Mouse (Mus musculus): ENCODE results near the gene Rbm17.
"Not testable (repeated sequence)": the region's sequence is repeated elsewhere in the genome, so short reads cannot be mapped to it uniquely, and the experiment has no call there.

Gene Rbm17

GRCm38 (mm10) chr2:11543158-11543557 is 60.8 kb downstream of the Rbm17 start:
- no peak for DNase-seq

DNA sequence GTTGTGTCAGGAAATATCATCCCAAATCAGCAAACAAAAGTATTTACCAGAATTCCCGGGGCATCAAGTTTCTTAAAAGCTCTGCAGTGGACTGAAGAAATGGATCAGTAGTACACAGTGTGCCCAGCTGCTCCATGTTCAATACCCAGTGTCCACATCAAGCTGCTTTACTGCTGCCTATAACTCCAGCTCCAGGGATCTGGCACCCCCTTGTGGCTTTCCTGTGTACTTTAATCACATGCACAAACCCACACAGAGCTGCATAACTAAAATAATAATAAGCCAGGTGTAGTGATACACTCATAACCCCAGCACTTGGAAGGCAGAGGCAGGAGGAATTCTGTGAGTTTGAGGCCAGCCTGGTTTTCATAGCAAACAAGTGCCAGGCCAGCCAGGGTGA is 61.3 kb downstream of the Rbm17 start:
- peak; percentile 55 for DNase-seq

- DNase-seq: no peak
Measured at GRCm38 (mm10) chr2:11542121-11542520, 61.8 kb downstream of the Rbm17 start.

GRCm38 (mm10) chr2:11541528-11541927 is 62.4 kb downstream of the Rbm17 start:
- DNase-seq: not testable (repeated sequence)

DNA sequence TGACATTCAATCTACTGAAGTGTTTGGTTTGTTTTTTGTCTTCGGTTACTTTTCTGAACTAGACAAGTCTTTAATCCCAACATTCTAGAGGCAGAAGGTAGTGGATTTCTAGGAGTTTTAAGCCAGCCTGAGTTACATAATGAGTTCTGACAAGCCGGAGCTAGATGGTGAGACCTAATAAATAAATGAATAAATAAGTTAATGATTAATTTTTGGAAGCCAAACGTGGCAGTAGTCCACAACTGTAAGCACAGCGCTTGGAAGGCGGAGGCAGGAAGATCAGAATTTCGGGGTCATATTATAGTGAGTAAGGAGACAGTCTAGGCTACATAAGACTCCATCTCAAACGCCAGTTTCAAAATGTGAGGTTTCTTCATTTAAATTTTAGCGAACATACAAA is 68.0 kb downstream of the Rbm17 start:
- DNase-seq: no peak

Data from cerebellum, adult 11-12 months (tissue).